Mouse (Mus musculus) left cerebral cortex, postnatal 10 days (tissue): ENCODE measurements around the gene Jarid2. TPM values are rescaled to one million over a fixed set of nuclear protein-coding genes. Genes with fewer than 3 reads are reported as not detected.

Experiments used
- DNase-seq, 2 experiments: peaks; one replicate each; pipeline ENCODE4 v3.0.0; 2021 to 2022; ENCODE audit warnings: low spot score in 2 of 2, mixed read lengths in 1 of 2; ENCODE audit errors: extremely low spot score in 1 of 2
- intact Hi-C: fragments of 180-260 bp; cut with DNase I; formaldehyde crosslinking; loops from one replicate; pipeline ENCODE4 v1.15.1; 2025
- total RNA-seq, 2 experiments: library from RNA; stranded (reverse); gene quantifications; 2 replicates each; pipeline ENCODE4 v1.2.3; 2021

Jarid2 gene
- total RNA-seq, 2 experiments from 2014 or later = 43.3 to 45.8 TPM

DNA sequence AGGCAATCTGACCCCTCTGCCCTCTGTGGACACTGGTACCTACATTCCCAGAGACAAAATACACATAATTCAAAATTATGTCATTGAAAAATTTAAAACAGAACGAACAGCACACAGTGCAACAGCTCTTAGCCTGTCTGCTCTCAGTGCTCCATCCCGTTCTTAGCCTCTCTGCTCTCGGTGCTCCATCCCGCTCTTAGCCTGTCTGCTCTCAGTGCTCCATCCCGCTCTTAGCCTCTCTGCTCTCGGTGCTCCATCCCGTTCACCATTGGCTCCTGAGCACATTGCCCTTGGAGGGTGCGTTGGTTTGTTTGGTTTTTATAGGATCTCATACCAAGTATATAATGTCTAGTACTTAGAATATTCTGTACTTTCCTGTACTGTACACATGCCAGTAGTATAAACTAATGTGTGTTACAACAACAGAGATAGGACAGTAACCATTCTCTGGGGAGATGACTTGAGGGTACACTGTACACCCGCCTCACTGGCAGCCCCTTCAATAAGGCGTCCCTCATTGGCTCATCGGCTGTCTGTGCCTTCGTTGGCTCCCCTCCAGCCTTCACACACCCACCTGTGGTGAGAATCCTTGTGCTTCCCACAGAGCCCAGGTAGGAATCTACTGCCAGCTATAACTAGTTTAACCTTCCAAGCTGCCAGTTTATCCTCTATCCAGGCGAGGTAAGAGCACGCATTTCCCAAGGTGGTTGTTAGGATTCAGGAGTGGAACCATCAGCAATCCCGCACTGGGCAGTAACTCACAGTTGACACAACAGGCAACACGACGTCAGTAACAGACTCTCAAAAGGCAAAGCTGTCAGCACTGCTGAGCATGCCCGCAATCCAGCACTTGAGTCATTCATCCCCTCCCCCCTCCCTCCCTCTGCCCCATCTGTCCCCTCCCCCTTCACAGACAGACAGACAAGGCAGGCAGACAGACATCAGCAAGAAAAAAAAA lies 203.3 kb downstream of the Jarid2 start:
- DNase-seq = no peak
- intact Hi-C loops = no loop called here

DNA sequence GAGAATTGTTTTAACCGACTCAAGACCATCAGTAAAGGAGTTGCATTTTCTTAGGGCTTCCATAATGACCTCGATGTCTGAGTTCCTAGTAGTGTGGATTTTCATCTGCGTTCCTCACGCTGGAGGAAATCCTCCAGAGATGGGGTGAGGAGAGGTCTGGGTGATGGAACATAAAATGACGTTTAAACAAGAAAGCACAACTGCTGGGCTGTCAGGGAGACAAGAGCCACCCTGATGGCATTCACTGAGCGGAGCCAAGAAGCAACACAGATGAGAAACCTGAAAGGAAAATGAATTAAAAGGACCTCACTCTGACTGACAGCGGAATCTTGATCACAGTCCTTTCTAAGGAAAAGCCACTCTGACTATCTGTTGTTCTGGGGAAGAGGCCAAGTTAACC lies 204.3 kb downstream of the Jarid2 start:
- intact Hi-C loops = no loop called here
- DNase-seq = no peak

DNA sequence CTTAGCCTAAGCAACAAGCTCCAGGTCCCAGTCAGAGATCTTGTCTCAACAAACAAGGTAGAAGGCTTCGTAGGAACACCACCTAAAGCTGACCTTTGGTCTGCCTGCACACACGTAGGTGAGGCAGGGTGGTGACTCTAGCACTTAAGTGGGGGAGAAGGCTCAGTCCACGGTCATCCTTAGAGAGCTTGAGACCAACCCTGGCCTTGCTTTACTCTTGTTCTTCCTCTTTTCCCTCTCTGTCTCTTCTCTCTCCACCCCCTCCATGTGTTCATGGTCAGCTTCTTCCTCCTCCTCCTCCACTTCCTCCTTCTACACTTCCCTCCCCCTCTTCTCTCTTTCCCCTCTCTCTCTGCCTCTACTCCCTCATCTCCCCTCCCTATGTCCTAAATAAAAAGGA lies 208.4 kb downstream of the Jarid2 start:
- no peak for DNase-seq
- intact Hi-C loops = no loop called here

DNA sequence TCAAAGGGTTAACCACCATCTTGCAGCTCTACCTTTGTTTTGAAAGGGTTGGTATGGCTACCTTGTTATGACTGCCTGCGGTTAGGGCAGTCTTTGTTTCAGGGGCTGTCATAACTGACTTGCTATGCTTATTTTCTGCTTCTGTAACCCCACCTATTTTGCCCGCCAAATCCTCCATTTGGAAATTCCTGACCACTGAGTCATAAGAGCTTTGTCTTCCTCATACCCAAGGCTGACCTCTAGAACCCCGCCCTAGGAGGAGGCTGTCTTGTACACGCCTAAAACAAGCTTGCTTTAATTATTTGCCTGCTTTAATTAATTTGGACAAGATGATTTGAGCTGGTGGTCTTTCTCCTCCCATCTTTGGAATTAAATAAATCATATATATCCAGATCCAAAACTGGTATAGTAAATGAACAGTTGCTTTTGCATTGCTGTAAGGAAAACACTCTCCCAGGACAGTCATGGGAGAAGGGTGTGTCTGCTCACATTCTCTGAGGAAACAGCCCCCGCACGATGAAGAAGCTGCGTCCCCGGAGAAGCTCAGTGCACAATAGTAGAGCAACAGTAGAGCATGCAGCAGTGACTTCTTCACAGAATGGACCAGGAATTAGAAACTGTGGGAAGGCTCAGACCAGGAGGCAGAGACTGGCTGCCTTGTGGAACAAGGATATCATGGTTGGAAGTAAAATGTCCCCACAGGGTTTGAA lies 210.2 kb downstream of the Jarid2 start:
- intact Hi-C loops = no loop called here
- DNase-seq = no peak

DNA sequence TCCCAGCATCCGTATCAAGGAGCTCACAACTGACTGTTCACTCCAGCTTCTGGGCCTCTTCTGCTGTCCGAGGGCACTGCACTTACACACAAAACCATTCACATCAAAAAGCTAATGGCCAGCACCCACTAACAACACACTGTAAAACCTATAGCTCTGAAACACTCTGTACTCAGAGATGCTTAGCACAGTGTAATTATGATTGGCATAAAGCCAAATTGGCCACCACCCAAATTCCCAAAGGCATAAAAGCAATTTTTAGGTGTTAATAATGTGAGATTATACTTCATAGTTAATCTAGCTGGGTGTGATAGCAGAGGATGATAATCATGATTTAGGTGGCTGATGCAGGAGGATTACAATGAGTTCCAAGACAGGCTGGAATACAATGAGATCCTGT lies 214.3 kb downstream of the Jarid2 start:
- intact Hi-C loops = no loop called here
- no peak for DNase-seq

DNA sequence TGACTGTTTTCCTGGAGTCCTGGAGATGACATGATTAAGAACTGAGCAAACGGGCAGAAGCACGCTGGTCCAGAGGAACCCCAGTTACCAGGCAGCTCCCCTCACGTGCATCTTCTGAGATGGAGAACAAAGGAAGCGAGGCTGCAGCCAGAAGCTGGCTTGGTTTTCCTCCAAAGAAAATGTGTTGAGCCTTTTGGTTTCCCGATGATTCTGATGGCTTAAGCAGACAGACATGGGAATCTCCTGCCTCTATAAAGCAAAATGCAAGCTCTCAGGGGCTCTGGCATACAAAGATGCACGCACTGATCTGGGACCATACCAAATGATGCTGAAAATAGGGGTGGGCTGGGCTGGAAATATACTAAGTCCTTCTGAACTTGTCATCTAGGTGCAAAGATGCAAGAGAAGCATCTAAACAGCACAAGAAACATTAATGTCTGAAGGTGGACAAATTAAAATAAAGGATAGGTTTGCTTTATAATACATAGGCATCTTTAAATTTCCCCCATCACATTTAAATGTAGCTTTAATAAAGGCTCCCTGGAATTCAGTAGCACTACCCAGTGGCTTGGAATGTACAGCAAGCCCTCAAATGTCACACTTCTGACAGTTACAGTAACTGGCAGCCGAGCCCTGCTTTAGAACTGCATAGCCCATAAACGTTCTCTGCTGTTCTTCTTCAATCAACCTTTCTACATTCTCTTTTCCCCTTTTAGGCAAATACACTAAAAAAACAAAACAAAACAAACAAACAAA lies 217.8 kb downstream of the Jarid2 start:
- peak in 1 of 2 experiments; percentile 26 for DNase-seq
- intact Hi-C loops = no loop called here

DNA sequence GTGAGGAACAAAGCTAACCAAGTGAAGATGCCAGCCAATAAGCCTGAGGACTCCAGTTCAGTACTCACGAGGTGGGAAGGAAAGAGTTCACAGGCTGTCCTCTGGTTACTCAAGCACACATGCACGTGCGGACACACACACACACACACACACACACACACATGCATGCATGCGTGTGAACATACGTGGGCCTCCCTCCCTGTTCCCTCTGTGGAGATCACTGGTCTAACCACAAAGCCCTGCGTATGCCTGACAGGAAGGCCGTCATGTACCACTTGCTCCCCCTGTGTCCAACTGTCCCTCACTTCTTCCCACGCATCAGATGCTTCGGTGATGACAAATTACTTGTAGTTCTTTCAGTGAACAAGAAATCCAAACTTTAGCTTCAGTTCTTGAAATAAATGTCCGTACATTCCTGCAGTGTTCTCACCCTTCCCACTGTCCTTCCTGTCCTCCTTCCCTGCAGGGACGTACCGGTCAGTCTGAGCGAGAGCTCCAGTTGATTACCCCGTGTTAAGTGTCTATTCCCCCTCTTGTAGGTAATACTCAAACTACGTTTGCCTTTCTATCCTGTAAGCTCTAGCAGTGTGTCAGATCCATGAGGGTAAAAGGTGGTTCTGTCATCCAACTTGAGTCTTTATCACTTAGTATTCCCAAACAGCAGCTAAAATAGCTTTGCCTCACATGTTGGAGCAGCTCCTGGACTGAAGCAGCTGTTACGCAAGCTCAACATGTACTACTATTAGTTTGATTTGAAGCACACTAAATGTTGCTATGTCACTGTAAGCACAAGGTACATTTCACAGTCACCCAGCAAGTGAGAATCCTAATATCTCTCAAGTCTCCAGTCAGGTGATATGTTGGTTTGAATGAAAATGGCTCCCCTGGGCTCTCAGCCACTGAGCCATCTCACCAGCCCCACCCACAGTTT lies 219.3 kb downstream of the Jarid2 start:
- intact Hi-C loops = no loop called here
- no peak for DNase-seq

DNA sequence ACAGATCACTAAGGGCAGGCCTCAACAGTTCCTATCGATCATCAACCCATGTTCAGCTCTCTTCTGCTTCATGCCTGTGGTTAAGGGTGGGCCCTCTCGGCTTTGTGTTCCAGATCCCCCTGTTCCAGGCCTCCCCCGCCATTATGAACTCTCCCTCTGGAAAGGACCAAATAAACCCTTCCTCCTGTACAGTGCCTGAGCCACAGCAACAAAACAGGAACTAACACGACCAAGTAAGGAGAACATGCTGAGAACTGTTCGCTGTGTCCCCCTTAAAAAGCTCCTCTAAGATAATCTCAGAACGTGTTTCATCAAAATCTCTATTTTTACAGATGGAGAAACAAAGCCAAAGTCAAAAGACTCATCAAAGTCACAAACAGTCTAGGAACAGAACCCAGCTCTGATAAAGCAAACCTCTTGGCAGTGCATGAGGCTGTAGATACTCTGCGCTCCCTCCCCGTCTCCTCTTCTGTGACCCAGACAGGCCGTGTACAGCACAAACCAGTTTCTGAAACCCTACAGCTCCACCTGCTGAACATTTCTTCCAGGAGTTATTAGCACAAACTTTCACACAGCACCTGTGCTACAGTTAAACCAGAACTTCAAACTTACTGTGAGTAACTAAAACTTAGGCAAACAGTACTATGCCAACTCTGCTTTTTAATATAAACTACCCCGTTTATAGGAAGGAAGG lies 223.3 kb downstream of the Jarid2 start:
- intact Hi-C loops = no loop called here

DNA sequence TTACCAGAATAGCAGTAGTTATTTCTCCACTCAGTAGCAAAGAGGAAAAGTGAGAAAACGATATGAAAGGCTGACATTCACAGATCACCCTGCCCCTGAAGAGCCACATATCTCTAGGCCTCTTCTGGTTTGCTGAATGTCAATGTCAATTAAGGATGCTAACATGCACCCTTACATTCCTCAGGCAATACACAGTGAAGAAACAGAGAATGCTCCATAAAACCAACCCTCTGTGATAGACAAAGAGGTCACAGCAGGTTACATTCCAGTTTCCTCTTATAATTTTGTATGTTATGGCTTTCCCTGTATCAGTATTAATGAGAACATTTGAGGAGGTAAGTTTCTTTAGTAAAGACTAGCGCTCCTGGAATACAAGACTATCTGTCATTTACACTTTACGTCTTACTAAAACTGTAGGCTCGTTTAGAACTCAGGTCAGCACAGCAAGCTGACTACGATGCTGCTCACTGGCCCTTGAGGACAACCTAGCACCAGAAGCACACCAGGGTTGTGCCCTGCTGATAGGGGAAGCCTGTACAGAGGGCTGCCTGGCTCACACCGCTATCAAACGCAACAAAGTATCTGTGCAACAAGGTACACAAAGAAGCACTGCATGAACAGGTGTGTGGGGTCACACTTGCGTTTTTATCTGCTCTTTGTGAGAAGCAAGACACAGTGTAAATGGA lies 224.4 kb downstream of the Jarid2 start:
- no peak for DNase-seq
- intact Hi-C loops = no loop called here

More for the DNA sequence above, 223.3 kb downstream of the Jarid2 start:
- DNase-seq = no peak

DNA sequence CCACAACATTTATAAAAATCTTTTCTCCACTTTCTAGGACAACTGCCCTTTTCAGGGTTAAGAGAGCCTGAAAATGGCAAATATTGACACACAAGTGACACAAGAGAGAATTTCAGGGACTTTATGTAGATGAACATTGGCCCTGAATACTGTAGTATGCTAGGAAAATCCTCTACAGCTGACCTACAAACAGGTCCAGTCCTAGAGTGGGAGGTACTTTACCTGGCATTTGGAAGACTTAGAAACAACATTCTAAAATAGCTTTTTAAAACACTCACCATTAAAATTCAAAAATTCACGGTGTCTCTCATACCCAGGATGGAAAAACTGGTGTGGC lies 224.9 kb downstream of the Jarid2 start:
- DNase-seq = no peak
- intact Hi-C loops = no loop called here

DNA sequence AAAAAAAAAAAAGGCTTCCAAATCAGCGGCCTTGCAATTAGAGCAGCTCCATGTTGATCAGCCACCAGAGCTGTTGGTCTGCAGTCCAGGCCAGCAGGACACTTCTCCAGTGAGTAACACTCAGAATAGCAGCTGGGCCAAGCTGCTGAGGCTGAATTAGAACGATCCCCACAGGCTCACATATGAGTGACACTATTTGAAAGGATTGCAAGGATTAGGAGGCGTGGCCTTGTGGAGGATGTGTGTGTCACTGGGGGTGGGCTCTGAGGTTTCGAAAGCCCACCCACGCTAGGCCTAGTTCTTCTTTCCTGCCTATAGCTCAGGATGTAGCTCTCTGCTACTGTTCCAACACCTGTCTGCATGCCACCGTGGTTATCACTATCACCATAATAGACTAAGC lies 226.5 kb downstream of the Jarid2 start:
- DNase-seq = no peak
- intact Hi-C loops = no loop called here

DNA sequence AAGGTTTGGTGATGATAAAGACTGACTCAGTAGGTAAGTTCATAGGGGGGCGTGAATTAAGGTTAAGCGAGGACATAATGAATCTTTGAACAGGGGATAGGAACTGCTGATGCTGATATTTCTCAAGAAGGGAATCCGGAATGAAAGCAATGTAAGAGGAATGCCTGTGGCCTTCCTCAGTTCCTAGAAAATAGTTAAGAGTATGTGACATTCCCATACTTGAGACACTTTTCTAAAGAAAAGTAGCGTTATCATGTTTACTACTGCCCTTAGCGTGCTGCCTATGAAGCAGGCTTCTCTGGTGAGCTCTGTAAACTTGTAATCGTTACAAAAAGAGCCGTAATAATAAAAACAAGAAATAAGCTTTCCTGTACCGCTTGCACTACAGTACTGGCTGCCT lies 227.8 kb downstream of the Jarid2 start:
- no peak for DNase-seq
- intact Hi-C loops = no loop called here

DNA sequence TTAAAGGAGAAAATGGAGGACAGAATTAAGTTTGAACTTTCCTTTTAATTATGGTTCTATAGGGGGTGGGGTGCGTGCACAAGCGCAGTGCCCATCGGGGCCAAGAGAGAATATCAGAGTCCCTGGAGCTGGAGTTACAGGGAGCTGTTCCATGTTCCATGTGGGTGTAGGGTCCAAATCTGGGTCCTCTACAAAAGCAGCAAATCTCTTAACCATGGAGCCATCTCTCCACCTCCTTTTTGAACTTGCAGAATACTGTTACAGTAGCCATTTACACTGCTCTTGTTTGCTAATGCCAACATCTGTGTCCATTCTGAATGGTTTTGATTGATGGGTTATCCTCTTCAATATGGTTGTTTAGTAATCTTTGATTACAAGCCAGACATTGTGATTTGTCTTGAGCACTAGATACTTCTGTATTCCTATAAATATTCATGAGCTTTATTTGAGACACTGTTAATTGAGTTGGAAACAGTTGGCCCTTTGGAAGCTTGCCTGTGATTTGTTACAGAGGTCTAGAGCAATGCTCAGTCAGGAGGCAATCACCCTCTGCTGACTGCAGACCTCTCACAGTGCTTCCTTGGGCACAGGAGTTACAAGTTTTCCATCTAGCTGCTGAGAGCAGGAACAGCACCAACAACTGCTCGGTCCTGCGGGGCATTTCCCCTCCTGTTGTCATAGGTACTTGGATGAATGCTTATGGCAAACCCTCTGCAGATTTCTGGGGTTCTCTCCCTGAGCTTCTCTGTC lies 231.4 kb downstream of the Jarid2 start:
- peak in 1 of 2 experiments; percentile 55 for DNase-seq
- intact Hi-C loops = no loop called here
